ENCODE assay signal across 24 mouse cellular contexts in genomic region chr9:101458306-101458946, GRCm38 (mm10).
DNase-seq lines count a peak whose midpoint lies in the region; ATAC-seq lines count a peak whose summit lies in the region.
"Had no signal": no experiment of that assay in that cellular context is flagged by ENCODE, and none has a peak within 500 bp of the region (broad histone marks: within the 10 kb centered on the region; RNA-seq: fewer than 3 reads in every experiment).

No protein-coding gene starts in this region.

- H3K27me3 ChIP-seq in hindbrain, embryonic 13.5 days: 0 out of 2 replicates have a peak, but pooled peaks cover 10% of the 10 kb centered on the region
- no peaks in the 10 kb centered on the region for H3K27me3 ChIP-seq in hindbrain, embryonic 12.5 days
- no peaks in the 10 kb centered on the region for H3K27me3 ChIP-seq in neural tube, embryonic 13.5 days
- H3K27me3 ChIP-seq: heart, embryonic 15.5 days; liver, embryonic 15.5 days; lung, embryonic 15.5 days; megakaryocyte, embryonic 14.5 days had no signal

- WGBS in hindbrain, embryonic 13.5 days: 74% methylated on average over 10 of the region's 10 CpGs
- WGBS in hindbrain, embryonic 12.5 days: 82% methylated on average over 10 of the region's 10 CpGs
- WGBS in neural tube, embryonic 13.5 days: 62% methylated on average over 10 of the region's 10 CpGs

- H3K9ac ChIP-seq in hindbrain, embryonic 13.5 days: no peak overlapping the region
- no peak overlapping the region for H3K9ac ChIP-seq in hindbrain, embryonic 12.5 days
- H3K9ac ChIP-seq in neural tube, embryonic 13.5 days: no peak overlapping the region
- H3K9ac ChIP-seq: heart, embryonic 15.5 days; liver, embryonic 15.5 days; lung, embryonic 15.5 days had no signal

- ATAC-seq in hindbrain, embryonic 13.5 days (ENCODE audit: low FRiP score): no peak
- no peak for ATAC-seq in hindbrain, embryonic 12.5 days (ENCODE audit: low FRiP score)
- ATAC-seq in neural tube, embryonic 13.5 days (ENCODE audit: low read depth): peak; percentile 56; the same call in 1 of the 2 replicates
- ATAC-seq: hindbrain, postnatal 0 days; intestine, embryonic 16.5 days had no signal

- H3K36me3 ChIP-seq in hindbrain, embryonic 13.5 days: no peaks in the 10 kb centered on the region
- H3K36me3 ChIP-seq in hindbrain, embryonic 12.5 days: no peaks in the 10 kb centered on the region
- no peaks in the 10 kb centered on the region for H3K36me3 ChIP-seq in neural tube, embryonic 13.5 days
- H3K36me3 ChIP-seq: heart, embryonic 15.5 days; limb, embryonic 10.5 days; liver, embryonic 15.5 days; lung, embryonic 15.5 days had no signal

- no peak overlapping the region for H3K4me3 ChIP-seq in hindbrain, embryonic 13.5 days
- no peak overlapping the region for H3K4me3 ChIP-seq in hindbrain, embryonic 12.5 days
- no peak overlapping the region for H3K4me3 ChIP-seq in neural tube, embryonic 13.5 days
- H3K4me3 ChIP-seq: gastrocnemius, adult 2 months; heart, embryonic 15.5 days; limb, embryonic 10.5 days; liver, embryonic 15.5 days; lung, embryonic 15.5 days; megakaryocyte, embryonic 14.5 days had no signal

- no peak overlapping the region for H3K4me2 ChIP-seq in hindbrain, embryonic 13.5 days
- no peak overlapping the region for H3K4me2 ChIP-seq in hindbrain, embryonic 12.5 days (replicated peaks)
- no peak overlapping the region for H3K4me2 ChIP-seq in neural tube, embryonic 13.5 days
- H3K4me2 ChIP-seq: heart, embryonic 15.5 days; liver, embryonic 15.5 days; lung, embryonic 15.5 days had no signal

- peak; percentile 7 to 22 for DNase-seq in kidney, postnatal 4 days
- DNase-seq in kidney, postnatal 10 days: no peak
- no peak for DNase-seq in neural tube, embryonic 10.5 days (ENCODE audit: extremely low spot score, low spot score)
- no peak for DNase-seq in thymus, postnatal 0 days (ENCODE audit: low spot score)
- DNase-seq: adrenal gland, adult 2 months; cerebellum, adult 18-20 months; cerebellum, postnatal 14 days; gastrocnemius, adult 2 months; heart, postnatal 36 days; liver; lung, postnatal 36 days; right cerebral cortex, adult 18-20 months; right cerebral cortex, postnatal 4 days; thymus, postnatal 25 days had no signal

- no peaks in the 10 kb centered on the region for H3K9me3 ChIP-seq in hindbrain, embryonic 13.5 days
- H3K9me3 ChIP-seq in hindbrain, embryonic 12.5 days (replicated peaks): no peaks in the 10 kb centered on the region
- no peaks in the 10 kb centered on the region for H3K9me3 ChIP-seq in neural tube, embryonic 13.5 days
- H3K9me3 ChIP-seq: heart, embryonic 15.5 days; limb, embryonic 10.5 days; liver, embryonic 15.5 days; lung, embryonic 15.5 days had no signal

- H3K27ac ChIP-seq in hindbrain, embryonic 13.5 days: 0 out of 2 replicates have a peak overlapping the region, but pooled peaks have one; percentile 69
- no peak overlapping the region for H3K27ac ChIP-seq in hindbrain, embryonic 12.5 days
- peak overlapping the region; percentile 71 for H3K27ac ChIP-seq in neural tube, embryonic 13.5 days (replicated peaks)
- H3K27ac ChIP-seq: gastrocnemius, adult 2 months; heart, embryonic 15.5 days; hindbrain, postnatal 0 days; limb, embryonic 10.5 days; liver, embryonic 15.5 days; lung, embryonic 15.5 days had no signal

- H3K4me1 ChIP-seq in hindbrain, embryonic 13.5 days (replicated peaks): peaks cover 24% of the 10 kb centered on the region
- peaks cover 5% of the 10 kb centered on the region; the same call in 1 of the 2 replicates for H3K4me1 ChIP-seq in hindbrain, embryonic 12.5 days
- H3K4me1 ChIP-seq in neural tube, embryonic 13.5 days (replicated peaks): peaks cover 25% of the 10 kb centered on the region
- H3K4me1 ChIP-seq: heart, embryonic 15.5 days; liver, embryonic 15.5 days; lung, embryonic 15.5 days; megakaryocyte, embryonic 14.5 days had no signal

Comparison
In these comparisons a context has a peak if more than half of its experiments do, and no peak if none do; other contexts are left out.
1. DNase-seq: peak in kidney, postnatal 4 days (2 of 2); none in kidney, postnatal 10 days (single experiment), neural tube, embryonic 10.5 days (single experiment) and thymus, postnatal 0 days (single experiment).